Mouse (Mus musculus): Measurements from ENCODE around the gene 4930404H24Rik. TPM values are rescaled to one million over a fixed set of nuclear protein-coding genes. Genes with fewer than 3 reads are reported as not detected.

4930404H24Rik gene
- polyA plus RNA-seq, 1 experiment from 2014 or later, result not detected

DNA sequence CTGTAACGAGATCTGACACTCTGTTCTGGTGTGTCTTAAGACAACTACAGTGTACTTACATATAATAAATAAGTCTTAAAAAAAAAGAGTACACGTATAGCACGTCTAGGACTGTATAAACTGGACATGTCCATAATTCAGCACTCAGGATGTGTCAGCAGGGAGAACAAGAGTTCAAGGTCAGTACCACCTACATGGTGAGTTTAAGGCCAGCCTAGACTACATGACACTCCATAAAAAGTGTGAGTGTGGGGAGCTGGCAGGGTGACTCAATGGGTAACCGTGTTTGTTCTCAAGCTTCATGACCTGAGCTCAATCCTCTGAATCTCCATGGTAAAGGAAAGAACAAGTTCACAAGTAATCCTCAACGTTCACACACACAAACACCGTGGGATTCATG lies 44.1 kb upstream of the 4930404H24Rik start:
- H3K36me3 ChIP-seq (ENCODE audit: control insufficient read depth, insufficient read depth, low read length), result no peaks in the 10 kb centered on the region
- no peak overlapping the region for H3K27ac ChIP-seq (ENCODE audit: low read depth, low read length)
- no peaks in the 10 kb centered on the region for H3K27me3 ChIP-seq (ENCODE audit: control insufficient read depth, insufficient read depth, low read length)
- no peak for ATAC-seq (replicated peaks; ENCODE audit: insufficient number of reproducible peaks, low FRiP score, low TSS enrichment)
- WGBS (ENCODE audit: insufficient replicate concordance), result 85% methylated on average over 6 of the region's 6 CpGs
- no peak overlapping the region for H3K4me2 ChIP-seq
- H3K9me3 ChIP-seq (replicated peaks; ENCODE audit: control insufficient read depth, low read length), result no peaks in the 10 kb centered on the region
- H3K4me3 ChIP-seq (ENCODE audit: low read depth, low read length), result no peak overlapping the region
- no peak overlapping the region for H3K9ac ChIP-seq (ENCODE audit: low read depth, low read length)
- peaks cover 12% of the 10 kb centered on the region for H3K4me1 ChIP-seq (ENCODE audit: control insufficient read depth, insufficient read depth, low read length)

DNA sequence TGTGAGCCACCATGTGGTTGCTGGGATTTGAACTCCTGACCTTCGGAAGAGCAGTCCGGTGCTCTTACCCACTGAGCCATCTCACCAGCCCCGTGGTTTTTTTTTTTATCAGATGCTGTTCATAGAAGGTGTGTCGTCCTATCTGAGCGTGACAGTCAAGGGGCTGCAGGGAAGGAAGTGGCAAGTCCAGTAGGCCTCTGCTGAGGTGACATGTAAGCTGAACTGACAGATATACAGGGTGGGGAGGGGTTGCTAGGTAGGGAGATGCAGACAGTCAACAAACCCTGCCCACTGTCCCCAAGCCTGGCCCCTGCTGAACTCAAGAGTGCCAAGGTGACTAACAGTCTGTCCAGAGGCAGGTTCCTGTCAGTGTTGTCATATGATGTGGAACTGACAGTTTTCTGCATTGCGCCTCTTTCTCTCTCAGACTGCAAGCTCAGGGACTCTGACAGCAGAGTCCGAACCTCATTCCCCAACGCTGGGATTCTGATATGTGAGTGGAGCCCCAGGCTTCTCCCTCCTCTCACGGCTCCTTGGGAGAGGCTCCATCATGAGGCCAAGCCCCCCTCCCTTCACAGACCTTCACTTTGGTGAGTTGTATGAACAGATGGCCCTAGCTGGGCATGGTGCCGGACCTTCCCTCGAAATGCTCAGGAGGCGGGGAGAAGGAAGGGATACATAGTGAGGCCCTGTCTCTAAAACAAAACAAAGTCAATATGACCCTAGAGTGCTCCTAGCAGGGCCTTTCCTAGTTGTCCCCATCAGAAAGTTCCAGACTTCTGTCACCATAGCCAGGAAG lies 38.4 kb upstream of the 4930404H24Rik start:
- no peak overlapping the region for H3K4me2 ChIP-seq
- peak; percentile 32 for ATAC-seq (replicated peaks; ENCODE audit: insufficient number of reproducible peaks, low FRiP score, low TSS enrichment)
- H3K9me3 ChIP-seq (replicated peaks; ENCODE audit: control insufficient read depth, low read length), result no peaks in the 10 kb centered on the region
- WGBS (ENCODE audit: insufficient replicate concordance), result 45% methylated on average over 12 of the region's 12 CpGs
- peak overlapping the region; percentile 74 for H3K27ac ChIP-seq (ENCODE audit: low read depth, low read length)
- H3K36me3 ChIP-seq (ENCODE audit: control insufficient read depth, insufficient read depth, low read length), result no peaks in the 10 kb centered on the region
- no peaks in the 10 kb centered on the region for H3K27me3 ChIP-seq (ENCODE audit: control insufficient read depth, insufficient read depth, low read length)
- no peak overlapping the region for H3K4me3 ChIP-seq (ENCODE audit: low read depth, low read length)
- H3K9ac ChIP-seq (ENCODE audit: low read depth, low read length), result no peak overlapping the region
- H3K4me1 ChIP-seq (ENCODE audit: control insufficient read depth, insufficient read depth, low read length), result peaks cover 53% of the 10 kb centered on the region

DNA sequence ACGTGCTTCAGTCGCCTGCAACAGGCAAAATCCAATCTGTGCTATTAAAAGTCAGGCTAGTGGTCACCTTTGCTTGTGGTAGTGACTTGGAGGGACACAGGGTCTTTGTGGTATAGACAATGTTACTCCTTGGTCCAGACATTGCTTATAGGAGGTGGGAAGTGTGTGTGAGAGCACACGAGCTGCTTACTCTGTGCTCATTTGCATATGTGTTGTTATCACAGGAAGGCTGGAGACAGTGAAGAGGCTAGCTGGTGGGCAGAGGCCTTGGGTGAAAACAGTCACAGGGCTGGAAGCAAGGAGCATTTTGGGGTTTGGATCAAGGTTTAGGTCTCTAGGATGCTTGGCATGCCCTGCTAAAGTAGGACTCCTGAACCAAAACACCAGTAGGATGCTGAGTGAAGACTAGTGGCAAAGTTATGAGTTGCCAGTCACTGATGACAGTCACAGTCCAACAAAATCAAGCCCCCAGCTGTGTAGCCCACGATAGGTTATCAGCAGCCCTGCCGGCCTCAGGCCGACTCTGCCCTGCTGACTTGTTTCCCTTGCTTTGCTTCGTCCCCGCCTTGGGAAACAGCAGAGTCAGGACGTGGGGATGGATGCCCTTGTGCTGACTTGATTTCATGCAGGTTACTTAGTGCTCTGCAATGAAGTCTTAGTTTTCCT lies 37.6 kb upstream of the 4930404H24Rik start:
- Histone ChIP-seq H3K4me1 (ENCODE audit: control insufficient read depth, insufficient read depth, low read length) (peaks cover 53% of the 10 kb centered on the region), H3K27ac (ENCODE audit: low read depth, low read length) (peak overlapping the region; percentile 74), H3K4me2 (no peak overlapping the region; the same call in 1 of the 2 replicates), H3K36me3 (ENCODE audit: control insufficient read depth, insufficient read depth, low read length) (no peaks in the 10 kb centered on the region), H3K27me3 (ENCODE audit: control insufficient read depth, insufficient read depth, low read length) (no peaks in the 10 kb centered on the region), H3K9me3 (replicated peaks; ENCODE audit: control insufficient read depth, low read length) (no peaks in the 10 kb centered on the region), H3K4me3 (ENCODE audit: low read depth, low read length) (no peak overlapping the region), H3K9ac (ENCODE audit: low read depth, low read length) (0 out of 2 replicates have a peak overlapping the region, but pooled peaks have one; percentile 5)
- ATAC-seq (replicated peaks; ENCODE audit: insufficient number of reproducible peaks, low FRiP score, low TSS enrichment), result no peak
- WGBS (ENCODE audit: insufficient replicate concordance), result 21% methylated on average over 9 of the region's 9 CpGs

DNA sequence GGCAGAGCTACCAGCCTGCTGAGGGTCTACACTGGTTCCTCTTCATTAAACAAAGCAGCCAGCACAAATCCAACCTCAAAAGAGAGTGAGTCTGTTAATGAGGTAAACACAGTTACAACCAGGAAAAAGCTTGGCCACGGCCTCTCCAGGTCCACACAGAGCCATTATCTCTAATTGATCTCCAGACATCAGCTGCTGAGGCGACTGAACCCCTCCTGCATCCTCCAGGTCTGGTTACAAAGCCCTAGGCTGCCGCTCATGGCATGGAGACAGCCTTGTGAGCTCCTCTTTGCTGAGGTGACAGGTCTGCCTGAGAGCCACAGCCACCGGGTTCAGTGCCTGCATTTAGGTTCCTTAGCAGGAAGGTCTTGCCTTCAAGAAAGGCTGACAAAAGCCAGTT lies 35.1 kb upstream of the 4930404H24Rik start:
- H3K4me3 ChIP-seq (ENCODE audit: low read depth, low read length), result no peak overlapping the region
- no peak overlapping the region; the same call in 1 of the 2 replicates for H3K9ac ChIP-seq (ENCODE audit: low read depth, low read length)
- no peak for ATAC-seq (replicated peaks; ENCODE audit: insufficient number of reproducible peaks, low FRiP score, low TSS enrichment)
- H3K27me3 ChIP-seq (ENCODE audit: control insufficient read depth, insufficient read depth, low read length), result no peaks in the 10 kb centered on the region
- H3K36me3 ChIP-seq (ENCODE audit: control insufficient read depth, insufficient read depth, low read length), result no peaks in the 10 kb centered on the region
- WGBS (ENCODE audit: insufficient replicate concordance), result 25% methylated on average over 4 of the region's 4 CpGs
- H3K9me3 ChIP-seq (replicated peaks; ENCODE audit: control insufficient read depth, low read length), result no peaks in the 10 kb centered on the region
- peaks cover 55% of the 10 kb centered on the region for H3K4me1 ChIP-seq (ENCODE audit: control insufficient read depth, insufficient read depth, low read length)
- H3K4me2 ChIP-seq, result no peak overlapping the region
- H3K27ac ChIP-seq (ENCODE audit: low read depth, low read length), result peak overlapping the region; percentile 72

DNA sequence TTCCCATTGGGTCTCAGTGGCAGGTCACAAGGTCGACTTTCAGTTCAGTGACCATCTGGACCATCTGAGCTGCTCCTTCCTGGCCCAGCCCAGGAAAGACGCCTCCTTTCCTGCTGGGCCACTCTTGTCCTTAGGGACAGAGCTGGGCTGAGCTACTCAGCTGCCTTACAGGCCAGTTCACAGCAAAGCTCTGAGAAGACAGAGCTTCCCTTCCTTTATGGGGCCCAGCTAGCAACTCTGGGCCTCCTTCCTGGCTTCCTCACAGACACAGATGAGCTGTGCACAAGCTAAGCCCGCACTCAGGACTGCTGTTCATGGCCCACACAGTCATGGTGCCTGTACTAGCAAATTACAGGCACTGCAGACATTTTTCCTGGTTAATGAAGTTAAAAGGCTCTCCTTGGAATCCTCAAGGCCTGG lies 34.6 kb upstream of the 4930404H24Rik start:
- 0 out of 2 replicates have a peak overlapping the region, but pooled peaks have one; percentile 2 for H3K9ac ChIP-seq (ENCODE audit: low read depth, low read length)
- ATAC-seq (replicated peaks; ENCODE audit: insufficient number of reproducible peaks, low FRiP score, low TSS enrichment), result no peak

DNA sequence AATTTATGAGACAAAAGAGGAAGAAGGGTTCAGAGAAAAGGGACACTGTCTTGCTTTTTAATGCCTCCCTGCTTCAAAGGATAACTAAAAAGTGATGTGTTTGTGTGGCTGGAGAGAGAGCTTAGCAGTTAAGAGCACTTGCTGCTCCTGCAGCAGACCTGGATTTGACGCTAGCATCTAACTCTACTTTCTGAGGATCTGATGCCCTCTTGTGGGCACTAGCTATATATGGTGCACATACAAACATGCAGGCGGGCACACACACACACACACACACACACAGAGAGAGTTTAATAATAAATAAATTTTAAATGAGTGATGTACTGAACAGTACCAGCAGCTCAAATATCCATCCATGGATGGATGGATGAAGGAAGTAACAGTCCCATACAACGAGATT lies 29.3 kb upstream of the 4930404H24Rik start:
- Histone ChIP-seq H3K27me3 (ENCODE audit: control insufficient read depth, insufficient read depth, low read length) (no peaks in the 10 kb centered on the region), H3K4me3 (ENCODE audit: low read depth, low read length) (no peak overlapping the region), H3K4me2 (no peak overlapping the region), H3K9ac (ENCODE audit: low read depth, low read length) (no peak overlapping the region), H3K27ac (ENCODE audit: low read depth, low read length) (no peak overlapping the region), H3K9me3 (replicated peaks; ENCODE audit: control insufficient read depth, low read length) (no peaks in the 10 kb centered on the region), H3K4me1 (ENCODE audit: control insufficient read depth, insufficient read depth, low read length) (peaks cover 21% of the 10 kb centered on the region), H3K36me3 (ENCODE audit: control insufficient read depth, insufficient read depth, low read length) (peaks cover 3% of the 10 kb centered on the region; the same call in 1 of the 2 replicates)
- no peak for ATAC-seq (replicated peaks; ENCODE audit: insufficient number of reproducible peaks, low FRiP score, low TSS enrichment)
- 82% methylated on average over 3 of the region's 3 CpGs for WGBS (ENCODE audit: insufficient replicate concordance)

More for the DNA sequence above, 34.6 kb upstream of the 4930404H24Rik start:
- Histone ChIP-seq H3K9me3 (replicated peaks; ENCODE audit: control insufficient read depth, low read length) (no peaks in the 10 kb centered on the region), H3K4me3 (ENCODE audit: low read depth, low read length) (no peak overlapping the region), H3K27me3 (ENCODE audit: control insufficient read depth, insufficient read depth, low read length) (no peaks in the 10 kb centered on the region), H3K4me1 (ENCODE audit: control insufficient read depth, insufficient read depth, low read length) (peaks cover 55% of the 10 kb centered on the region), H3K4me2 (no peak overlapping the region), H3K27ac (ENCODE audit: low read depth, low read length) (peak overlapping the region; percentile 72), H3K36me3 (ENCODE audit: control insufficient read depth, insufficient read depth, low read length) (peaks cover 3% of the 10 kb centered on the region; the same call in 1 of the 2 replicates)
- WGBS (ENCODE audit: insufficient replicate concordance), result 41% methylated on average over 3 of the region's 3 CpGs

DNA sequence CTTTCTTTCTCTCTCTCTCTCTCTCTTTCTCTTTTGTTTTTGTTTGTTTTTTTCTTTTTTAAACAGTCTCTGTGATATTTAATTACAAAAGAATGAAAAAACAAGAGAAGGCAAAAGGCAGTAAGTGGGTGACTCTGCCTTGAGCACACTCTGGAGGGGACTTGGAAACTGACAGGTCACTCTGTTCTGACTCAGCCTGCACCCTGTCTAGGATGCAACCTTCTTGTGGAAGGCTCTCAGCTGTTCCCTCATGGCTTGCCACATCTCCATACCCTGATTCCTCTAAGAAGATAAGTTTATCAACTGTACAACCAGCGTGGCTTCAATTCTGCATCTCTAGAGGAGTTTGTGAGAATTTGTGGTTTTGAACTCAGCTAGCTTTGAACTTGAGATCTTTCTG lies 25.2 kb upstream of the 4930404H24Rik start:
- H3K4me1 ChIP-seq (ENCODE audit: control insufficient read depth, insufficient read depth, low read length), result peaks cover 29% of the 10 kb centered on the region
- ATAC-seq (replicated peaks; ENCODE audit: insufficient number of reproducible peaks, low FRiP score, low TSS enrichment), result no peak
- peaks cover 3% of the 10 kb centered on the region; the same call in 1 of the 2 replicates for H3K36me3 ChIP-seq (ENCODE audit: control insufficient read depth, insufficient read depth, low read length)
- 40% methylated on average over 1 of the region's 1 CpGs for WGBS (ENCODE audit: insufficient replicate concordance)
- H3K4me3 ChIP-seq (ENCODE audit: low read depth, low read length), result no peak overlapping the region
- H3K9ac ChIP-seq (ENCODE audit: low read depth, low read length), result no peak overlapping the region
- no peaks in the 10 kb centered on the region for H3K27me3 ChIP-seq (ENCODE audit: control insufficient read depth, insufficient read depth, low read length)
- H3K9me3 ChIP-seq (replicated peaks; ENCODE audit: control insufficient read depth, low read length), result no peaks in the 10 kb centered on the region
- H3K27ac ChIP-seq (ENCODE audit: low read depth, low read length), result no peak overlapping the region
- no peak overlapping the region for H3K4me2 ChIP-seq

DNA sequence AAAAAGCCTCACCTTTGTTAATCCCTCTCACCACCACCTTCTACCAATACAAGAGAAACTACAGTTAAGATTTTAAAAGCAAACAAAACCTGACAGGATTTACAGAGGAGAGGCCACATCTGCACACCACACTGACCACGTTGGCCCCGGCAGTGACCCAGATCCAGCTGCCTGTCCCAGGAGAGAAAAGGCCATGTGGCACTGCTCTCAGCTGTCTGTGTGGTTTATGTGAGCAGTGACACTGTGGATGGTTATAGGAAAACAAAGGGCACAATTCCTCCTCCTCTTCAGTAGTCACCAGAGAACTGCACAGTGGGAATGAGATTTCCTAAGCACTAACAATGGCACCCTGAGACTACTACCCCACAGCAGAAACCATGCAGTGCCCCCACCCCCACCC lies 23.3 kb upstream of the 4930404H24Rik start:
- ATAC-seq (replicated peaks; ENCODE audit: insufficient number of reproducible peaks, low FRiP score, low TSS enrichment), result no peak
- H3K27ac ChIP-seq (ENCODE audit: low read depth, low read length), result 0 out of 2 replicates have a peak overlapping the region, but pooled peaks have one; percentile 41

More for the DNA sequence above, 23.3 kb upstream of the 4930404H24Rik start:
- no peak overlapping the region for H3K9ac ChIP-seq (ENCODE audit: low read depth, low read length)
- no peak overlapping the region for H3K4me3 ChIP-seq (ENCODE audit: low read depth, low read length)
- no peaks in the 10 kb centered on the region for H3K9me3 ChIP-seq (replicated peaks; ENCODE audit: control insufficient read depth, low read length)
- peaks cover 37% of the 10 kb centered on the region for H3K4me1 ChIP-seq (ENCODE audit: control insufficient read depth, insufficient read depth, low read length)
- WGBS (ENCODE audit: insufficient replicate concordance), result 38% methylated on average over 2 of the region's 2 CpGs
- no peaks in the 10 kb centered on the region for H3K27me3 ChIP-seq (ENCODE audit: control insufficient read depth, insufficient read depth, low read length)
- H3K36me3 ChIP-seq (ENCODE audit: control insufficient read depth, insufficient read depth, low read length), result no peaks in the 10 kb centered on the region
- H3K4me2 ChIP-seq, result no peak overlapping the region; the same call in 1 of the 2 replicates

All from heart, embryonic 11.5 days (tissue).